Mouse (Mus musculus): ENCODE data around the gene Arpc1a.
"Not testable (repeated sequence)": the region's sequence is repeated elsewhere in the genome, so short reads cannot be mapped to it uniquely, and the experiment has no call there.

The Arpc1a gene

GRCm38 (mm10) chr5:145083632-145084451 is at the start of gene Arpc1a, which contains the start of gene Kpna7:
TSS of gene Arpc1a (plus strand) at chr5:145083830.
TSS of gene Kpna7 (minus strand) at chr5:145084030.
- in situ Hi-C loops (cut with MboI, MseI): no loop called here

- in situ Hi-C loops (cut with MboI, MseI): no loop called here
Observed at GRCm38 (mm10) chr5:145041628-145042027, 42.0 kb upstream of the Arpc1a start.

GRCm38 (mm10) chr5:145042690-145043089 is 40.9 kb upstream of the Arpc1a start, which contains the start of gene 1700018F24Rik:
TSS of gene 1700018F24Rik (plus strand) at chr5:145042990.
- in situ Hi-C loops (cut with MboI, MseI): not testable (repeated sequence)

GRCm38 (mm10) chr5:145054187-145054586 is 29.4 kb upstream of the Arpc1a start:
- in situ Hi-C loops (cut with MboI, MseI): not testable (repeated sequence)

- in situ Hi-C loops (cut with MboI, MseI): no loop called here
Observed at GRCm38 (mm10) chr5:145057907-145058306, 25.7 kb upstream of the Arpc1a start.

- in situ Hi-C loops (cut with MboI, MseI): no loop called here
Observed at GRCm38 (mm10) chr5:145058722-145059121, 24.9 kb upstream of the Arpc1a start.

- in situ Hi-C loops (cut with MboI, MseI): no loop called here
Observed at GRCm38 (mm10) chr5:145059524-145059923, 24.1 kb upstream of the Arpc1a start.

GRCm38 (mm10) chr5:145064765-145065340 is 18.8 kb upstream of the Arpc1a start:
- in situ Hi-C loops (cut with MboI, MseI): no loop called here

- in situ Hi-C loops (cut with MboI, MseI): no loop called here
Observed at GRCm38 (mm10) chr5:145068863-145069262, 14.8 kb upstream of the Arpc1a start.

- in situ Hi-C loops (cut with MboI, MseI): loop anchor here (10.0 kb wide), 1 partner anchor 295 kb away; no protein-coding TSS in a partner anchor
Observed at GRCm38 (mm10) chr5:145069707-145070106, 13.9 kb upstream of the Arpc1a start.

GRCm38 (mm10) chr5:145071342-145071741 is 12.3 kb upstream of the Arpc1a start:
- in situ Hi-C loops (cut with MboI, MseI): loop anchor here (10.0 kb wide), 1 partner anchor 297 kb away; no protein-coding TSS in a partner anchor

GRCm38 (mm10) chr5:145075081-145075480 is 8.5 kb upstream of the Arpc1a start:
- in situ Hi-C loops (cut with MboI, MseI): loop anchor here (10.0 kb wide), 1 partner anchor 300 kb away; no protein-coding TSS in a partner anchor

- in situ Hi-C loops (cut with MboI, MseI): no loop called here
Observed at GRCm38 (mm10) chr5:145081866-145082613, 1.6 kb upstream of the Arpc1a start.

GRCm38 (mm10) chr5:145083201-145083600 is 429 bp upstream of the Arpc1a start:
- in situ Hi-C loops (cut with MboI, MseI): not testable (repeated sequence)

GRCm38 (mm10) chr5:145084822-145085221 is 1.2 kb downstream of the Arpc1a start:
- in situ Hi-C loops (cut with MboI, MseI): no loop called here

- in situ Hi-C loops (cut with MboI, MseI): no loop called here
Observed at GRCm38 (mm10) chr5:145088186-145088585, 4.6 kb downstream of the Arpc1a start.

- in situ Hi-C loops (cut with MboI, MseI): no loop called here
Observed at GRCm38 (mm10) chr5:145089878-145090277, 6.2 kb downstream of the Arpc1a start.

- in situ Hi-C loops (cut with MboI, MseI): no loop called here
Observed at GRCm38 (mm10) chr5:145096195-145096594, 12.6 kb downstream of the Arpc1a start.

GRCm38 (mm10) chr5:145098340-145098821 is 14.8 kb downstream of the Arpc1a start:
- in situ Hi-C loops (cut with MboI, MseI): no loop called here

- in situ Hi-C loops (cut with MboI, MseI): no loop called here
Observed at GRCm38 (mm10) chr5:145100960-145101359, 17.3 kb downstream of the Arpc1a start.

- in situ Hi-C loops (cut with MboI, MseI): not testable (repeated sequence)
Observed at GRCm38 (mm10) chr5:145101451-145101850, 17.8 kb downstream of the Arpc1a start.

GRCm38 (mm10) chr5:145102706-145103105 is 19.1 kb downstream of the Arpc1a start:
- in situ Hi-C loops (cut with MboI, MseI): no loop called here
